Mouse (Mus musculus) CD4-positive helper T cell, adult 2 months (primary cell): ENCODE data around the gene Mospd3.
A peak's percentile ranks its signal among the peaks of the same experiment; 100 is the strongest.

ENCODE experiments used
- DNase-seq: peaks from one replicate; pipeline ENCODE4 v3.0.0-alpha.2; 2012; ENCODE audit warnings: low read depth, missing footprints, low spot score

Gene Mospd3

DNA sequence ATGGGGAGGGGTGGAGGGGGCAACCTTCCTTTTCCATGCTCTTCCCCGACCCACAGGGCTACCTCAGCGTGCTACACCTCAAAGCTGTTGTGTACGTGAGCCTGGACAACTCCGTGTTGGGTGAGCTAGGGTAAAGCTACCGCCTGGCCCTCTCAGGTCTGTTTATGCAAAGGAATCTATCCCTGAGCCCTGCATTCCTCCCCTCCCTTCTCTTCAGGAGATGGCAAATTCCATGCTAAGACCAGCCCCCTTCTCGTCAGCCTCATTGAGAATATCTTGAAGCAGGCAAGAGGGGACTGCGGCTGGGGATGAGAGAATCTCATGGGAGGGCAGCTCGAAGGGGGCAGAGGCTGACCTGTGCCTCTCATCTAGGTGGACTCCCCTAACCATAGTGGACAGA, 18.2 kb downstream of the Mospd3 start:
- no peak for DNase-seq

DNA sequence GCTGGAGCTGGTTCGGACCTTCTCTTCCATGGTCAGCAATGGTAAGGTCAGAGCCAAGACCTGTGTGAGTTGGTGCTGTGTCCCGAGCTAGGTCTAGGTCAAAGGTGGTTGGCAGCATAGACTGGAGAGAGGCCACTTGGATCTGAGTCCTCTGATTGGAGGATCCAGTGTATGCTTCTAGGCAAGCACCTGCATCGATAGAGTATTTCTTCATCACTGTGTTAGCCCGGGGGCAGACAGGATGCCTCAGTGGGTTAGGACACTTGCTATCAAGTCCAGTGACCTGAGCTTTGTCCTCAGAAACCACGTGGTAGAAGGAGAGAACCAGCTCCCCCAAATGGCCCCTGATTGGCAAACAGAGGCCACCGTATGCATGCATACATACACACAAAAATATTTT, 20.6 kb downstream of the Mospd3 start:
- DNase-seq: no peak

DNA sequence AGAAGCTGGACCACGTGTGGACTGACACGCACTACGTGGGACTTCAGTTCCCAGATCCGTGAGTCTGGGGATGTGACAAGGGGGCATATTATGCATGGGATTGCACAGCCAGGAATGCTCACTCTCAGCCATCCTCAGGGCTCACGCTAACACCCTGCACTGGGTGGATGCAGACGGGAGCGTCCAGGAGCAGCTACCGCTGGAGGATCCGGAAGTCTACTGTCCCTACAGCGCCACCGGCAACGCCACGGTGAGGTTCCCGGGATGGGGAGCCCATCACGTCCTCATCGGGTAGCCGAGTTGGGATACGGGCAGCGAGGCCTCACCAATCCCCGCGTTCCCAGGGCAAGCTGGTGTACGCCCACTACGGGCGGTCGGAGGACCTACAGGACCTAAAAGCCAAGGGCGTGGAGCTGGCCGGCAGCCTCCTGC, 26.4 kb downstream of the Mospd3 start:
- DNase-seq: no peak

DNA sequence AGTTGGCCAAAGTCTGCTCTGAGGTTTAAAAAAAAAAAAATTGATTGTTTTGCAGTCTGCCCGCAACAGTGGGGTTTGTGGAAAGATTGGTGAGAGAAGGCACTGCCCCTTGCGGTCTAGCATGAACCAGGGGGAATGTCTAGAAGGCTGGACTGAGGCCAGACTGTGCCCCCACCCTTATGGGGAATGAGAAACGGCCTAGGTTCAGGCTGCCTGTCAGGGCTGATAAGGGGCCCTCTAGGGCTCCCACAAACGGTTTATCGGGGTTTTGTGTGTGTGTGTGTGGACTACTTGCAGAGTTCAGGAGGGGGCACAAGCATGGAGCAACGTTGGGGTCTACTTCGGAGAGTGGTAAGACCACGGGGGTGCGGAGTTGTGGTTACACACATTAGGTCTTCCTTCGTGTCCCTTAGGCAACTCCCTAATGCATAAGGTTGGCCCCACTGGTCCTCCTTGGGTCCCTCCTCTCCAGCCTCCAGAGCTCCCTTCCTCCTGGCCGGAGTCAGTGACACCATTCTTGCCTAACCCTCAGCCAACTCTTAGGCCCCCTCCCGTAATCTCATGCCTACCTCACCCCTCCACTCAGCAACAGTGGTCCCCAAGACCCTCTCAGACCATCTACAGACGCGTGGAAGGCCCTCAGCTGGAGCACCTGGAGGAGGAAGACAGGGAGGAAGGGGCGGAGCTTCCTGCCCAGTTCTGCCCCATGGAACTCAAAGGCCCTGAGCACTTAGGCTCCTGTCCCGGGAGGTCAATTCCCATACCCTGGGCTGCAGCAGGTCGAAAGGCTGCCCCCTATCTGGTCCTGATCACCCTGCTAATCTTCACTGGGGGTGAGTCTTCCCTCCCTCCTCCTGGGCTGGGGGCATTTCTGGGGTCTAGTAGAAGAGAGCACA, 29.9 kb downstream of the Mospd3 start:
- DNase-seq: no peak

DNA sequence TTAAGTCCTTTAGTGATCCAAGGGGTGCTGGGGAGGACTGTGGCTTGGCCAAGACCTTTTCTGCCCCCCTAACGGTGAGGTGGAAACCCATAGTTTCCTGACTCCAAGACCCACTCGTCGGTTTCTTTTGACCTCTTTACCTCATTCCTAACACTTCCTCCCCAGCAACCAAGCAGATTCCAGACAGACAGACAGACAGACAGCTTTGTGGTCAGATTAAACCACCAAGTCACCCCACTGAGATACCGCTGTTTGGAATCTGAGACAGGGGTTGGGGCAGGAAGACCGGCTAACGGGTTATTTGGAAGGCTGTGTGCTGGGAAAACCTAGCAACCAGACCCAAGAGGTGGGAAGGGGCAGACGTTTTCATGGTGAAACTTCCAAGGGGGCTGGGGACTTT, 30.7 kb downstream of the Mospd3 start:
- DNase-seq: peak; percentile 23

DNA sequence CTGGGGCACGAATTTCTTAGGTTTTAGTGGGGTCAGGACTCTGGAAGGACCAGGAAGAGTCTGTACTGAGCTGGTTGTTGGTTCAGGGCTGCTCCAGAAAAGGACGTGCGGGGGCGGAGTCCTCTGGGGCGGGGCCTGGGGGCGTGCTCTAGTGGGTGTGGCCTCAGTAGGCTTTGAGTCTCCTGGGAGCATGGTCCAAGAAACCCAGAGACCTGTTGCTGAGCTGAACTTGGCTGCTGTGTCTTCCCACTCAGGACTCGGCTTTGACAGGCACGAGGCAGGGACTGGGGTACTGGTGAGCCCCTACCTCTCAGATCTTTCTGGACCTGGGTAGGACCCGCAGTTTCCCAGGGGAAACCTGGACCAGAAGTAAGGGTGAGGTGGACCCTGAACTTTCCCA, 31.2 kb downstream of the Mospd3 start, which contains the start of gene Tfr2:
Tfr2 (plus strand) TSS at position 176 of the 400 bp plus-strand sequence.
- DNase-seq: peak; percentile 65

DNA sequence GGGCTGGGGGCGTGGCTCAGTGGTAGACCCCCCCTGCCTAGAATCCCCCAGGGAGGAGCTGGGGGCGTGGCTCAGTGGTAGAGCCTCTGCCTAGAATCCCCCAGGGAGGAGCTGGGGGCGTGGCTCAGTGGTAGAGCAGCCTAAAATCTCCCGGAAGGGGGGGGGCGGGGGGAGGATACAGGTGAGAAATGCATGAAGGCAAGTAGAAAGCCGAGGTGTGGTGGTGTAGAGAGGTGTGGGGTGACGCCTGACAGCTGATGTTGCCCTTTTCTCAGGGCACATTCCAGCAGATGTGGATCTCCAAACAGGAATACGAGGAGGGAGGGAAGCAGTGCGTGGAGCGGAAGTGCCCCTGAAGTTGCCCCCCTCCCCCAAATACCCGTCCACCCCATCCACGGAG, 31.8 kb downstream of the Mospd3 start:
- no peak for DNase-seq

DNA sequence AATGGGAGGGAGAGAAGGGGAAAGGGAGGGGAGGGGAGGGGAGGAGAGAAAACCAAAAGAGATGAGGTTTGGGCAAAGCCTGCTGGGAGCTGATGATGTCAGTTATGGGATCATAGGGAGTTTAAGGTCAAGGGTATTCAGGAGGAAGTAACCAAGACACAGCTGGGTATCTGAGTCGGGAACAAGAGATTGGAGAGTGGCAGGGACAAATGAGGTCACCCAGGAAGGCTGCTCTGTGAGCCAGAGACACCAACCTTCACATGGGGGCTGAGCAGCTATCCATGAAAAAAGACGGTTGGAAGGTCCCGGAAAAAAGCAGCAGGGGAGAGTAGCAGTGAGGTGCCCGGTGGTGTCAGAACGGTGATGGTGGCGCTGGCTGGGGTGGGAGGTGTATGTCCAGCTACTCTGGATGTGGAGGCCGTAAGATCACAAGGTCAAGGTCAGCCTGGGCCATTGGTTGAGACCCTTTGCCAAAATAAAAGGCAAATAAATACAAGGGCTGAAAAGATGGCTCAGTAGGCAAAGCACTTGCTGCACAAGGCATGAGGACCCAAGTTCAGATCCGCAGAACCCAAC, 32.5 kb downstream of the Mospd3 start:
- no peak for DNase-seq

DNA sequence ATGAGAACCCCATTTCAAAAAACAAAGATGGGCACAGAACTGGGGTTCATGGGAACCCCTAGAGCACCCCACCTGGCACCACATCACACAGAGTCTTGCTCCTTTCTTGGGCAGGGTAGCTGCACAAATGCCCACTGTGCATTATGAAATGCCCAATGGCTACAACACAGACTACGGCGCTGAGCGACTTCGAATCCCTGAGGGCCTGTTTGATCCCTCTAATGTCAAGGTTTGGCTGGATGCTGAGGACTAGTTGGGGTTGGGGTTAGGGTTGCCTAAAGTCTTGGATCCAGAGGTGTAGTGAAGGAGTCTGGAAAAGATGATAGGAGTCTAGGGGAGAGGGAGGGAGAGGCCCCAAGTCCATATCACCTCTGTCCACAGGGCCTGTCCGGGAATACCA, 34.4 kb downstream of the Mospd3 start:
- DNase-seq: no peak

DNA sequence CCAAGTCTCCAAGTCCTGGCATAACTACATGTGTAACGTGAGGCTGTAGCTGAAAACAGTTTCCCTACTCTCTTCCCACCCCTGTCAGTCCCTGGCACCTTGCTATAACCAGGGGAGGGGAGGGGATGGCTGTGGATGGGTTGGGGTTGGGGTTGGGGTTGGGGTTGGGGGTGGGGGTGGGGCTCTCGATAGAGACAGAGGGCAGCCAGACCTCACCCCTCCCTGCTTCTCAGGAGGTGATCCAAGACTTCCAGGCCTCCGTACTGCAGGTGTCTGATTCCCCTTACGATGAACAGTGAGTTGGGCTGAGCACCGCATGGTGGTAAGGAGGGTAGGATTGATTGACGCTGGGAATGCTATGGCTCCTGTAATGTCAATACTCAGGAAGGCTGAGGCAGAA, 35.1 kb downstream of the Mospd3 start:
- DNase-seq: no peak

DNA sequence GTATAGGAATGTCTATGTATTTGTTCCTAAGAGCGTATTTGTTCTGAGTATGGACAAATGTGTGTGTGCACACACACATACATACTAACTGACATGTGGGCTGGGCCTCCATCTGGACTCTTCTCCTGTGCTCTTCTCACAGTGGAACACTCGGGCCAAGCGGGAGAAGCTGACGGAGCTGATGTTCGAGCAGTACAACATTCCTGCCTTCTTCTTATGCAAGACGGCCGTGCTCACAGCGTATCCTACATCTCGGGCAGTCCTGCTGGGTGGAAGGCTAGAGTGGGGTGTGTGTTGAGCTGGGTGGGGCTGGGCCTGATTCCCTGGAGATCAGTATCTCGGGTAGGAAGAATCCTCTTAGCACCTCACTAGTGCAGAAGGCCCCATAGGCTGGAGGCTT, 37.9 kb downstream of the Mospd3 start:
- no peak for DNase-seq

DNA sequence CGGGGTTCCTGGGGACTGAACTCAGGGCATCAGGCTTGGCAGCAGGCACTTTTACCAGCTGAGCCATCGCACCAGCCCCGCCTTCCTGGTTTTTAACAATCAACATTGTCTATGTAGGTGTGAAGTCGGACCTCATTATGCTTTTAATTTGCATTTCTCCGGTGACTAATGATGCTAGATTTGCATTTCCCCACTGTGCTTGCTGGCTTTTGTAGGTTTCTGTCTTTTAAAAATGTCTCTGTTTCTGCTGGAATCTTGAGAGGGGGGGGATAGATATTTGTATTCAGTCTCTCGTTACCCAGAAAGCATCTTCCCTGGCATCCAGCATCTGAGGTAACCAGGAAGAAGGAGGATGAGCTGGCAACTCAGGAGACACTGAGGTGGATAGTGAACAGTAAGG, 39.3 kb downstream of the Mospd3 start:
- no peak for DNase-seq

DNA sequence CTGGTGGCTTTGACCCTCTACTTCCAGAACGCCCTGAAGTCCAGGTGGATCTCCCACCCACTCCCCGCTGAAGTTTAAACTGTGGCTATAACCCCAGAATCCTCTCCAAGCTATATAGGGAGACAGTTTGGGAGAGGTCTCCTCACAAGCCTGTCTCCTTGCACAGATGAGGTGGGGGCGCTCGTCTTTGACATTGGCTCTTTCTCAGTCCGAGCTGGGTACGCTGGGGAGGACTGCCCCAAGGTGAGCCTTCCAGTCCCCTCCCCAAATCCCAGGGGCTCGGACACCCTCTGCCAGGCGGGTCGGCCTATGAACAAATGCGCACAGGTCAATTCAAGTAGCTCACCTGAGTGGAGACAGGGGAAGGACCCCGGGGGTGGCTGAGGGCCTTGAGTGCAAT, 47.0 kb downstream of the Mospd3 start:
- DNase-seq: no peak

DNA sequence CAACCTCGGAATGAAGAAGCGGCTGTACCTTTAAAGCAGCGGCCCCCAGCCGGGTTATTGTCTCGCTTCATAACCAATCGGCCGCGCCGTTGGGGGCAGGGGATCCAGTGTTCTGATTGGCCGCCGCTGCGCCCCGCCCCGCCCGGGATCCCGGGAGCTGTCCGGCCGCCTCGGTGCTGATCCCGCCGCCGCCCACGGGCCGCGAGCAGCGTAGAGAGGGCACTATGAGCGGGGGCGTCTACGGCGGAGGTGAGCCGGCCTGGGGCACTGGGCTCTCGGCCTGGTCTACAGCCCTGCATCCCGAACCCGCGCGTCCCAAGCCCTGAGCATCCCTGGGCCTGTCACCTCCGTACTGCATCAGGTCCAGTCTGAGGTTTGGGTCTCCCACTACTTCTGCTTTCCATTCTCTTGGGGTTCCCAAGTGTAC, 47.4 kb downstream of the Mospd3 start, which contains the start of gene Actl6b:
Actl6b (plus strand) TSS at position 107 of the 427 bp plus-strand sequence.
- peak; percentile 28 for DNase-seq

DNA sequence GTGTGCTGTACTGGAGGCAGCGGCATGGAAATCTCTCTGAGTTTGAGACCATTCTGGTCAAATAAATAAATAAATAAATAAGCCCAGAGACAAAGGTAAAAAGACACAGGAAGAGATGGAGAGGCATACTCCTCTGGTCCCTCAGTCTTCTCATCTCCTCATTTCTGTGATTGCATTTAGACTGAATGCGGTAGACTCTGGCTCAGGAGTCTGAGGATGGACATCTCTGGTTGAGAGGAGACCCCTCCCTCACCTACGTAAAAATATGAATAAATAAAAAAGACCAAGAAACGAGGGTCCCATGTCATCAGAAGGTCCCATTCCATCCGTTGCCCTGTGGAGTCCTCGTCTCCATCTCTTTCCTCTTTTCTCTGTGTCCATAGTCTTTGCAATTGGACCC, 47.9 kb downstream of the Mospd3 start:
- no peak for DNase-seq

DNA sequence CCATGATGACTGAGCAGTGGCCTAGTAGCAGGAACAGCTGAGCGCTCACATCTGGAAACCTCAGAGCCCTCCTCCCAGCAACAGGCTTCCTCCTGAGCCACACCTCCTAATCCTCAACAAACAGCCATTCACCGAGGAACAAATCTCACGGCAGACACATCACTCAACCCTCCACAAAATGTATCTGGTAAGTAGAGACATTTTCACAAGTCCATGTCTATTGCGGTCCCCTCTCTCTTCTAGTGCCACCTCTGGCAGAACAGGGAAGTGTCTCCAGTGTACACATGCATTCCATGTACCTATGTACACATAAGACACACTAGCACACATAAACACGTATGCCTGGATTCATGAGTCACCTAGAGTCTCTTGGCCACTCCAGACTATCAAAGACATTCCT, 49.7 kb downstream of the Mospd3 start:
- DNase-seq: no peak

DNA sequence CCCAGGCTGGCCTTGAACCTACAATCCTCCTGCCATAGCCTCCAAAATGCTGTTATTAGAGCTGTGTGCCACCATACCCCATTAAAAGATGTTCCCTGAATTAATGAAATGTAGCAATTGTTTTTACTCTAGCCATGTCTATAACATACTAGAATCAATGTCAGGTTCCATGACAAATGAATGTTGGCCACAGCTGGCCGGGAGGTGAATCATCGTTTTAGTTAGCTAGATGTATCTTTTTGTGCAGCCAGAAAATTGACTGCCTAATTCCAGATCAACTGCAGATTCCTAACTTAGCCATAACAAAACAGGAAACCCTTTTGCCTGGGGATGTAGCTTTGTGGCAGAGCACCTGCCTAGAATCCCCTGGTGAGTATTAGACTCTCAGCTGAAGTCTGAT, 51.0 kb downstream of the Mospd3 start:
- no peak for DNase-seq
